Mouse (Mus musculus) gastrocnemius, adult 2 months (tissue): Measurements from ENCODE around the gene Klre1. TPM values are rescaled to one million over a fixed set of nuclear protein-coding genes. Genes with fewer than 3 reads are reported as not detected.
"Not testable (repeated sequence)": the region's sequence is repeated elsewhere in the genome, so short reads cannot be mapped to it uniquely, and the experiment has no call there.

Source experiments
- DNase-seq: peaks from one replicate; pipeline ENCODE4 v3.0.0; 2022
- H3K27ac ChIP-seq: fragments of 200-600 bp; 2 replicates; pipeline ENCODE4 v1.8.1; 2022; ENCODE audit warnings: mild to moderate bottlenecking
- H3K4me3 ChIP-seq: fragments of 200-600 bp; 2 replicates; pipeline ENCODE4 v1.8.1; 2022; ENCODE audit warnings: mild to moderate bottlenecking, moderate library complexity
- CTCF ChIP-seq: fragments of 200-600 bp; IDR thresholded peaks from 2 replicates; pipeline ENCODE4 v1.8.1; 2022; ENCODE audit warnings: antibody characterized with exemption, mild to moderate bottlenecking, moderate library complexity
- intact Hi-C: fragments of 180-260 bp; cut with DNase I; formaldehyde crosslinking; loops from one replicate; pipeline ENCODE4 v1.15.1; 2025
- total RNA-seq, 2 experiments: library from RNA; stranded (reverse); gene quantifications; 2 replicates each; pipeline ENCODE4 v1.2.3; 2021

Klre1 gene
- total RNA-seq, 2 experiments from 2014 or later = not detected

DNA sequence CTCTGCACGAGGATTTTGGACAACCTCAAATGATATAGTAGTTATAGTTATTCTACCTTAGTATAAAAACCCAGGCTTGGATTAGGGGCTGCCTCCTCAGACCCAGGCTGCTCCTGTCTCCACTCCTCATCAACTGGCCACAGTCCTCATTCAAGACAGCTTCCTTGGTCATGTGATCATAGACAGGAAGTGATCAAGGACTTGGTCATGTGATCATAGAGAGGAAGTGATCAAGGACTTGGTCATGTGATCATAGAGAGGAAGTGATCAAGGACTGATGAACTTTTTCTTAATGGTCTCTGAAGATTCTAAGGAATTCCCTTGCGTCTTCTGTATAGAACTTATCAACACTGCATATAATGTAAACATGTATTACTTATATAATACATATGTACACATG lies 30.4 kb upstream of the Klre1 start:
- TF ChIP-seq CTCF = no peak
- intact Hi-C loops = loop anchor here (1.0 kb wide), 1 partner anchor 12 kb away; no protein-coding TSS in a partner anchor
- H3K4me3 ChIP-seq = no peak overlapping the region
- no peak for DNase-seq
- no peak overlapping the region for H3K27ac ChIP-seq

DNA sequence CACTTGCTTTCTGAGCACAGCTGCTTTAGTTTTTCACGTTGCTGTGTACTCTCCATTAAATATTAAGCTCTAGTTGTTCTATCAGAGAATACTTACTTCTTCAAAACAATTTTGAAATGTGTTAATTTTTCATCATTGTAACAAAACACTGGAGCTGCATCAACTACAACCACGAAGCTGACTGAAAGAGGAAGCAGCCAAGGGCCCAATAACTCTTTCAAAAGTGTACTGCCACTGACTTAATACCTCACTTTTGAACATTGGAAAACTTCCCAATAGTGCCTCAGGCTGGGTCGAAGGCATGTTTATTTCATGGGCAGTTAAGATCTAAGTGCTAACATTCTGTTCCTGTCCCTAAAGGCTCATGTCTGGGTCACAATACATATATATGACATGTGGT lies 29.7 kb upstream of the Klre1 start:
- intact Hi-C loops = no loop called here
- no peak for TF ChIP-seq CTCF
- DNase-seq = no peak
- Histone ChIP-seq H3K27ac (no peak overlapping the region), H3K4me3 (no peak overlapping the region)

DNA sequence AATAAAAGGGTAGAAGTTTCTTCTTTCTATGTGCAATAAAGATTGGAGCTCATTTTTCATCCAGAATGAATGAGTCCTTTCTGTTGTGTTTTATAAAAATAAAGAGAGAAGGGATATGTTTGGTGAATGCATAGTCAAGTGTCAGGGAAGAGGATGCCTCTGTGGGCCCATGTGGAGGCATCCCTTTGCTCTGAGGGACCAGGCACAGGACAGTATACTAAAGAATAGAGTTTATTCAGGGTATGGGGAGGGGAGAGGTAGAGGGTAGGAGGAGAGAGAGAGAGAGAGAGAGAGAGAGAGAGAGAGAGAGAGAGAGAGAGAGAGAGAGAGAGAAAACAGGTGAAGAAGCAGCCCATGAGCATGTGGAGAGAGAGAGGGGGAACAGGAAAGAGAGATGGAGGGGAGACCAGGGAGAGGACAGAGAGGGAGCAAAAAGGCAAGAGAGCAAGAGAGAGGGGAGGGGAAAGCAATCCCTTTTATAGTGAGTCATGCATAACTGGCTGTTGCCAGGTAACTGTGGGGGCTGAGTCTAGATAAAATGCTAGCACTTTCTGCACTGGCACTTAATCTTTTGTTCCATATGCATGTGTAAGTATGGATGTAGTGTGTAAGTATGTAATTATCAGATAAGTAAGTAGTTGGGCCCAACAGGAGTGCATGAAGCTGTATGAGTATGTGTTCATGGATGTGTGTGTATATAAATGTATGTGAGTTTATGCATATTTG lies 20.2 kb upstream of the Klre1 start:
- intact Hi-C loops = no loop called here
- no peak for DNase-seq
- no peak overlapping the region for H3K27ac ChIP-seq
- H3K4me3 ChIP-seq = no peak overlapping the region
- no peak for TF ChIP-seq CTCF

DNA sequence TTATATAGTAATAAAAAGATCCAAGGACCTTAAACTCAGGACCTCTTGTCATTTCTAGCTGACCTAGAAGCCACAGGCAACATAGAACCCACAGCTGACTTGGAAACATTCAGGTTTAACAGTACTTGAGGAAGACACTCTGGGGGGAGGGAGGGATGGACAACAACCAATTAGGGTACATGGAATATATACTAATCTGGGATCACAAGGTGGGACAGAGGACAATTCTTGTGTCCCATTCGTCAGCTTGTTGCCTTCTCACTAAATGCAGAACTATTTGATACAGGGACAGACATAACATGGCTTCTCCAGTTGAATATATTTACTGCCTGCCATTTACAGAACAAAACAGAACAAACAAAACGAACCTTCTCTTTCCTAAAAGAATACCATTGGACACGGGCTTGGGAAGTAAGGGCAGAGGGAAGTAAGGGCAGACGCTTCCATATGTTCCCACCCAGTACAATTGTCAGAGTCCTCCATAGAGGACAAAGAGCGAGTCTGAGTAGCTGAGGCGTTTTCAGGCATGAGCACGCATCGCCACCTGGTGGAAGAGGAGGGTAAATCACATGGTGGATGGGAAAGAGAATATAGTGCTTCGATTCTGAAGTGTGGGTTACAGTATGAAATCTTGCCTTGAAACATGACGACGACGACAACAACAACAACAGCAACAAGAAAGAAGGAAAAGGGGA lies 18.6 kb upstream of the Klre1 start:
- TF ChIP-seq CTCF = peak; percentile 85
- no peak overlapping the region for H3K4me3 ChIP-seq
- intact Hi-C loops = loop anchor here (1.0 kb wide), 2 partner anchors 12 to 166 kb away; no protein-coding TSS in a partner anchor
- H3K27ac ChIP-seq = no peak overlapping the region
- DNase-seq = peak; percentile 70

DNA sequence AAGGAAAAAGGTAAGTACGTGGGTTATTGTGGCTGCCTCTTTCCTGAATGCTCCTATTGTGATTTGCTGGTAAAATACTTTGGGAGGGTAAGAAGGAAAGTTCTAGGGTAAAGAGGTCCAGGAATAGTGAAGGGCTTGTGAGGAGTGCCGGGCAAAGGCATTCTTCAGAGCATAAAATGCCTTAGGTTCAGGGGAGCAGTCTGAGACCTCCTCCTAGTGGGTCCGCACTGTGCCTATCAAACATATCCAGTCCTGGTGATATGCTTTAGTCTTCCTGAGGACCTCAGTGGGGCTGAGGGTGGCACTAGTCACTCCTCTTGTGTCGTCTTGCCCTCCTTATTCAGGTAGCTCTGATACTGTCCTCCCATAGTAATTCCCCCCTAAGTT lies 18.1 kb upstream of the Klre1 start:
- no peak for DNase-seq
- intact Hi-C loops = loop anchor here (1.0 kb wide), 2 partner anchors 12 to 166 kb away; no protein-coding TSS in a partner anchor
- TF ChIP-seq CTCF = no peak
- H3K4me3 ChIP-seq = no peak overlapping the region
- no peak overlapping the region for H3K27ac ChIP-seq

DNA sequence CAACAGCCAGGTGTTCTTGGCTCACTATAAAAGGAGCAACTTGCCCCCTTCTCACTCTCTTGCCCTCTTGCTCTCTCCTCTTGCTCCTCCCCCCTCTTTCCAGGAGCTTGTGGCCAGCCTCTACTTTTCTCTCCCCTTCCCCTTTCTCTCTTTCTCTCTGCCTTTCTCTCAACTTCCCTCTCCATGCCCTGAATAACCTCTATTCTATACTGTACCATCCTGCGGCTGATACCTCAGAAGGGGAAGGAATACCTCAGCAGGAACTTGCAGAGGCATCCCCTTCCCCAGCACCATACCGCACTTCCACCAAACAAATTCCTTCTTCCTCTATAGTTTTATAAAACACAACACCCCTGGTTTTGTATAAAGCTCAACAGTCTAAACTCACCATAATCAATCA lies 12.4 kb upstream of the Klre1 start:
- DNase-seq = no peak
- no peak for TF ChIP-seq CTCF
- Histone ChIP-seq H3K27ac (no peak overlapping the region), H3K4me3 (no peak overlapping the region)
- intact Hi-C loops = no loop called here

DNA sequence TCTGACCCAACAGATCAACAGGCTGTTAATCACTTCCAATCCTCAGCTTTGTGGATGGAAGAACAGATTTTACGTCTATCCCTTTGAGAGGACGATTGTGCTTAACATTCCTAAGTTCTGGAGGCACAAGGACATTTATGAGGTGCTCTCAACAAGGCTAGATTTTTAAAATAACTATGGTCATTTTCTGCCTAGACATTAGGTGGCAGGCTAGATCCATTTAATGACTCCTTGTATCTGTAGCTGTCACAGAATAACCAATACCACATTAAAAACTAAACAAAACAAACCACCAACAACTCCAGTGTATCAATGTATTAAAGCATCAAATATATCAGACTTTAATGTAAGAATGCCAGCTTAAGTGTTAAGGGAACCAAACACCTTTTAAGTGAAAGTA lies 2.4 kb upstream of the Klre1 start:
- intact Hi-C loops = no loop called here
- no peak for DNase-seq
- Histone ChIP-seq H3K27ac (no peak overlapping the region), H3K4me3 (no peak overlapping the region)
- peak; percentile 25; the same call in 1 of the 2 replicates for TF ChIP-seq CTCF

DNA sequence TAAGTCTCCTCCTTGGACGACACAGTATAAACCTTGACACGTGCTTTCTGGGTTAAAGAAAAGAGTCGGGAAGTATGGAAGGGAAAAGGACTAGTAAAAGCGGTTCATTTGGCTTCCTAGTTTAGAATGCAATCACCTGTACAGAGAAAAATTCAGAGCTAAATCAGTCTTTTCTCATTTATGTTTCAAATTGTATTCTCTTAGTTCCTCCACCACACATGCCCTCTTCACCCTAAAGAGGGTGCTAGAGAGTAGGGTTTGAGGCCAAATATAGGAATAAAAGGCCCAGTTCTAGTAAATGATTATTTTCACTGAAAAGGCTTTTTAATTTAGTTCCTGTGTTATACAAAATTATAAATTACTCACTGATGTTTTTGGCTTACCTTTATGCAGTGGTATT lies 3.6 kb downstream of the Klre1 start:
- TF ChIP-seq CTCF = peak; percentile 26; the same call in 1 of the 2 replicates
- Histone ChIP-seq H3K4me3 (no peak overlapping the region), H3K27ac (no peak overlapping the region)
- DNase-seq = no peak
- intact Hi-C loops = no loop called here

DNA sequence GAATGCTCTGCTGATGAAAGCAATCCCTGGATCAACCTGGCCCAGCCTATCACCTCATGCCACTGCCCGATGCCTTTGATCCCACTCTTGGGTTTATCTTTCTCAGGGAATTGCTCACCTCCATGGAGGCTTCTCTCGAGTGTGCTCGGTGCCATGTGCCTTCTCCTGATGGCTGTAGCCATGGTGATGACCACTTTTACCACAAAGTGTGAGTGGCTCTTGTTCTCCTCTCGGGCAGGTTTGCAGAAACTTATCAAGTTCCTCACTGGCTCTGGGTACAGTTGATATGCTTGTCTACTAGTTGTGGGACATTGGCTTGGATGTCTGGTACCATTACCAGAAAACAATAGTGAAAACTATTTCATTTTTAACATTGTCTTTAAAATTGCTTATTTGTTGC lies 4.2 kb downstream of the Klre1 start:
- DNase-seq = no peak
- TF ChIP-seq CTCF = no peak
- intact Hi-C loops = no loop called here
- Histone ChIP-seq H3K4me3 (no peak overlapping the region), H3K27ac (no peak overlapping the region)

DNA sequence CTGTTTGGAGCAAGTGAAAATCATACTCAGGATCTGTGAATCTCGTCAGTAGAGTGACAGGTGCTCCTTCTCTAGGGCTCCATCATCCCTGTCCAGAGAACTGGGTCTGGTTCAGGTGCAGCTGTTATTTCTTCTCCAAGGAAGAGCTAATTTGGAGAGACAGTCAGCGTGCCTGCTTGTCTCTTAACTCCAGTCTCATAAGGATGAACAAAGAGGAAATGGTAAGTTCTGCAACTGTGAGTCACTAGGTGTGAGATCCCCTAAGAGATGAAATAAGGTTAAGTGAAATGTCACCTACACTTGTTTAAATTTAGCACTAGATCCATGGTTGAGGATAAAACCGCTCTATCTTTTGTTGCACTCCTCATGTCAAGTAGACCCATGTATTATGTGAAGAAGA lies 5.3 kb downstream of the Klre1 start:
- H3K4me3 ChIP-seq = no peak overlapping the region
- no peak for TF ChIP-seq CTCF
- no peak overlapping the region for H3K27ac ChIP-seq
- DNase-seq = no peak
- intact Hi-C loops = no loop called here

DNA sequence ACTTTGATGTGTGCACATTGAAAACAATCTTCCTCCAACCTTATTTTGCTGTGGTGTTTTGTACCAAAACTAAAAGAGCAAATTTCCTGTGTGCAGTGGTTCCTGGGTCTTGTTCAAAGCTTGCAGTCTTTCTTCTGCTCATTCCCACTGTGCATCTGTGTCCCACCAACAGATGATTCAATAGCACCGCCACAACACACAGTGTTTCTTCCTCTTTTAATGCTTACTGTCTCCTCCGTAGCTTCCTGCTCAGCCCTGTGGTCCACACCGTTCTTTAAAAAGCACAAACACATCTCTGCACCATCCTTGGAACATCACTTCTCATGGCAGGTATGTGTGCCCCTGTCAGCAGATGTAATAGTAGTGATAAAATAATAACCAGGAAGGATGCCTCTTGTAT lies 13.8 kb downstream of the Klre1 start, which contains the start of gene Klrd1:
TSS of gene Klrd1 (plus strand) at position 275 of the 400 bp plus-strand sequence.
- DNase-seq = no peak
- TF ChIP-seq CTCF = no peak
- Histone ChIP-seq H3K27ac (no peak within 1 kb of the TSS), H3K4me3 (no peak within 1 kb of the TSS)
- intact Hi-C loops = no loop called here

DNA sequence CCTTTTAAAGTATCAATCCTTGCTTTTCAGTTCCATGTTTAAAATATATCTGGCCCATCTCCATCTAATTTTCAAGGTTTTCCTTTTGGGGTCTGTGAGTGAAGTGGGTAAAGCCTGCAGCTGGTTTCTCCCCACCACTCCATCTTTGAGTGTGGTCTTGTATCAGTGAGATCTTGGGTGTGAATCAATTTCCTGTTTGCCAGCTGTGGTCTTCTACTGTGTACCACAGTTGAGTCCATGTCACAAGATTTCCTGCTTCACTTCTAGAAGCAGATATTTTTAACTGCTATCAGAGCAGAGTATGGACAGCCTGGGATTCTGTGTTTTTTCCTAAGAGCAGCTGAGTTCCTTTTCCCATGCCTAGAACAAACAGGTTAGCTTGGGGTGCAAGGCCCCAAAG lies 30.7 kb downstream of the Klre1 start:
- TF ChIP-seq CTCF = no peak
- no peak for DNase-seq
- H3K4me3 ChIP-seq = no peak overlapping the region
- H3K27ac ChIP-seq = no peak overlapping the region
- intact Hi-C loops = no loop called here

DNA sequence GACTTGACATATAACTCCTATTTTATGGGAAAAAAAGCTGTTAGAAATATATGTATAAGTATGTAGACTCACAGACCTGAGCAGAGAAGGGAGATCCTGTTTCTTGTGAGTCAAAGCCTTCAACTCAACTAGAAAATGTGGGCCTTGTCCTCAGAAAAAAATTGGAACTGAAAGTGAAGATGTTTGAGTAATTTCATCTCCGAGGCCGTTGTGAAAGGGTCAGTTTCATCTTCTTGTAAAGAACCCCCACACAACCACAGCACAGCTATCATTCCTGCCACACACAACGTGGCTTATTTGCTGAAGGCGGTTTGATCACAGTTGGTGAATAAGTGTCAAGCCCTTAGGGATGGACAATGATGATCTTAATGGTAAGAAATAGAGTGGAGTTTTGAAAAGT lies 46.0 kb downstream of the Klre1 start, which contains the start of gene Klrk1:
TSS of gene Klrk1 (minus strand) at position 130 of the 400 bp plus-strand sequence.
- H3K4me3 ChIP-seq = no peak within 1 kb of the TSS
- intact Hi-C loops = no loop called here
- no peak within 1 kb of the TSS for H3K27ac ChIP-seq
- DNase-seq = no peak
- TF ChIP-seq CTCF = no peak

DNA sequence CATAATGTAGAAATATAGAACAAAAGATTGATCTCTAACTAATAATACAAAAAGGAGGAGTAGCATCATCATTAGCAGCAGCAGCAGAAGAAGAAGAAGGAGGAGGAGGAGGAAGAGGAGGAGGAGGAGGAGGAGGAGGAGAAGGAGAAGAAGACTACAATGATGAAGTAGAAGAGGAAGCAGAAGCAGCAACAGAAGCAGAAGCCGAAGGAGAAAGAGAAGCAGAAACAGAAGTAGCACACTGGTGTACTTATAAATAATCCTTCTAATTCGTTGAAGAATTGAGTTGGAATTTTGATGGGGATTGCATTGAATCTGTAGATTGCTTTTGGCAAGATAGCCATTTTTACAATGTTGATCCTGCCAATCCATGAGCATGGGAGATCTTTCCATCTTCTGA lies 53.3 kb downstream of the Klre1 start:
- H3K4me3 ChIP-seq, H3K27ac ChIP-seq, DNase-seq, intact Hi-C loops: not testable (repeated sequence)

Other genes with a start within 250 kb of the Klre1 start
- not detected for gene 4922502D21Rik, start 246.1 kb upstream of the Klre1 start, total RNA-seq
- under 1 TPM in 1 of 2 experiments, not detected in 1; 0.14 TPM for gene Clec12a, start 235.2 kb upstream of the Klre1 start, total RNA-seq
- gene Clec12b, start 192.0 kb upstream of the Klre1 start, total RNA-seq = not detected
- gene Clec1b, start 180.6 kb upstream of the Klre1 start, total RNA-seq = under 1 TPM in 1 of 2 experiments, not detected in 1; 0.42 TPM
- gene Clec9a, start 169.0 kb upstream of the Klre1 start, total RNA-seq = not detected
- gene Clec1a, start 125.9 kb upstream of the Klre1 start, total RNA-seq = 1 to 10 TPM; 1.8 to 3.0 TPM
- not detected for gene Olr1, start 70.7 kb upstream of the Klre1 start, total RNA-seq
- gene Tmem52b, start 65.3 kb upstream of the Klre1 start, total RNA-seq = not detected
- gene Gabarapl1, start 44.7 kb upstream of the Klre1 start, total RNA-seq = 10 to 100 TPM; 64.0 to 81.6 TPM
- not detected for gene Klrd1, start 13.9 kb downstream of the Klre1 start, total RNA-seq
- not detected for gene Klrk1, start 46.0 kb downstream of the Klre1 start, total RNA-seq
- not detected for gene Klrc3, start 65.4 kb downstream of the Klre1 start, total RNA-seq
- gene Klrc2, start 82.8 kb downstream of the Klre1 start, total RNA-seq = not detected
- gene Klrc1, start 101.1 kb downstream of the Klre1 start, total RNA-seq = not detected
- gene Klri1, start 139.2 kb downstream of the Klre1 start, total RNA-seq = not detected
- gene Klri2, start 162.6 kb downstream of the Klre1 start, total RNA-seq = not detected
- gene Gm156, start 206.4 kb downstream of the Klre1 start, total RNA-seq = not detected